Mouse (Mus musculus) layer of hippocampus, adult 9-11 months (tissue): ENCODE results near the gene Foxe1.

Source experiments
- DNase-seq: peaks from one replicate; pipeline ENCODE4 v3.0.0; 2022

Gene Foxe1

DNA sequence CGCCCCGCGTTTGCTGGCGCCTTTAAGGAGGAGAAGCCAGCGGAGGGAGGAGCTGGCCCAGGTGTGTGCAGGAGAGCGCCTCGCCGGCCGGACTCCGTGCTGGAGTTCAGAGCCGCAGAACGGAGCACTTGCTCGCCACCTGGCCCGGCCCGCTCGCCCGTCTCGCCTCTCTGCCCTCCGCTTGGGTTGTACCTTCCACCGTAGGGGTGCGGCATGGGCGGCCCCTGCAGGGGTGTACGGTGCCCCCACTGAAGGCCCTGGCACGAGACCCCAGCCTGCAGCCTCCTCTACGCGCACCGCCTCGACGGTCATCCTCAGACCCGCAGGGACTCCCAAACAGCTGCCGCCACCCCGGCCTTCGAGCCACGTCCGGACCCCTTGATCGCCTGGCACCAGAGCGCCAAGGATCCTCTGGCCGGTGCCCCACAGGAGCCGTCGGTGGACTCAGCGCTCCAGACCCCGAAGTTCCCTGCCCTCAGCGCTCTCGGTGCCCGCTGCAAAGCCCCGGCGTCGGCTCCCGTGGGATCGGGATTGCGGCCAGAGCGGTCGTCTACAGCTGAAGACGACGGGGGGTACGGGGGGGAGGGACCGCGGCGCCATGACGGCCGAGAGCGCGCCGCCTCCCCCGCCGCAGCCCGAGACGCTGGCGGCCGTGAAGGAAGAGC lies at the start of gene Foxe1:
TSS of gene Foxe1 (plus strand) at position 14 of the 665 bp plus-strand sequence.
- DNase-seq: no peak

- peak; percentile 21 for DNase-seq
Measured at GRCm38 (mm10) chr4:46304071-46304470, 39.3 kb upstream of the Foxe1 start.

DNA sequence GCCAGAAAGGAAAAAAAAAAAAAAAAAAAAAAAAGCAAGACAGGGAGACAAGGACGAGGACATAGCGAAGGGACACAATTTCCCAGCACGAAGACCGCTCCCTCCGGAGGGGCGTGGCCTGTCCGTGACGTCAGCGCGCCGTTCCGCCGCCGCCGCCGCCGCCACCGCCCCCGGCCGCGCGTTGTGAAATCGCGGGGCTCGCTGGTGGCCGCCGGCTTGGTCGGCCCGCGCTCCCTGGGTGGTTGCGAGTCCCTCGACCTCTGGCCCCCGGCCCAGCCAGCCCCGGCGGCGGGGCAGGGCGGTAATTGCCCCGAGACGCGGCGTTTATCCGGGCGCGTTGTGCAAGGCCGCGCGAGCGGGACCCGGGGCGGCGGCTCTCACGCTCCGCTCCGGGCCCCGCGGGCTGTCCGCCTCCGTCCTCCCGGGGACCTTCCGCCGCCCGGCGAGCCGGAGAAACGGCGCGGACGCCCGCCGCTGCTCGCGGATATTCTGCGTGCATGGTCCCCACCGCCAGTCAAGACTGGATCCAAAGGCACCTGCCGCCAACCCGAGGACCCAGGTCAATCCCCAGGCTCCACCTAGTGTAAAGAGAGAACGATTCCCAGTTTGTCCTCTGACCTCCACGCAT lies 38.5 kb upstream of the Foxe1 start:
- DNase-seq: peak; percentile 81

DNA sequence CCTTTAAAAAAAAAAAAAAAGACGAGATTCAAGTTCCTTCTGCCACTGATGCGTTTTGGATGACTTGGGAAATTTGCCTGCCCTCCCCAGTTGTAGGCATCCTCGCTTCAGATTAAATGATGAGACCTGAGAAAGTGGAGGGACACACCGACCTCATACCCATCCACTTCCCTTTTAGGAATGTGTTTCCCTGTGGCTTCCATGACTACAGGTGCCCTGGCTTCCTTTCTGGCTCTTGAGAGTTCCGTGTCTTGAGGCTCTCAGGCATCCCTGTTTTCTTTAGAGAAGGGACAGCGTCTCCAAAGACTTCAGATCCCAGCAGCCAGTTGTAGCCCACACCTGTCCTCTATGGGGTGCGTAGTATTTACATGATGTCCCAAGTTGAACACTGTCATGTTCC lies 38.0 kb upstream of the Foxe1 start:
- no peak for DNase-seq

- DNase-seq: peak; percentile 54
Measured at GRCm38 (mm10) chr4:46307341-46307740, 36.1 kb upstream of the Foxe1 start.

DNA sequence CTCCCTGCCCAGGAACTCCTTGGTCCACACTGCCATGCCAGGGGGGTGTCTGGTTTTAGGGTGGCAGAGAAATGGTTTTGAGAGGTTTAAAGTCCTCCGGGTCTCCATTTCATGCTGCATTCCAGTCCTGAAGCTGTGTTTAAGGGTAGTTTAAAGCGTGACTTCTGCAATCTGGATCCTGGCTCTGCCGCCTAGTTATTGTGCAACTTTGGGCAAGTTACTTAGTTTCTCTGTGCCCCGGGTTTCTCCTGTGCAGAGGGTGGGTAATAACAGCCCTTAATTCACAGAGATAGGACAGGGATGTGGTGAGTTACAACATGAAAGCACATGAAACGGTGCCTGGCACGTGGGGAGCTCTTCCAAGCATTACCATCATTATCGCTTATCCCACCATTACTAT lies 35.5 kb upstream of the Foxe1 start:
- DNase-seq: no peak

- DNase-seq: no peak
Measured at GRCm38 (mm10) chr4:46311631-46312030, 31.8 kb upstream of the Foxe1 start.

- DNase-seq: no peak
Measured at GRCm38 (mm10) chr4:46321730-46322389, 21.5 kb upstream of the Foxe1 start.

GRCm38 (mm10) chr4:46322715-46323114 lies 20.7 kb upstream of the Foxe1 start:
- no peak for DNase-seq

- no peak for DNase-seq
Measured at GRCm38 (mm10) chr4:46328906-46329305, 14.5 kb upstream of the Foxe1 start.

DNA sequence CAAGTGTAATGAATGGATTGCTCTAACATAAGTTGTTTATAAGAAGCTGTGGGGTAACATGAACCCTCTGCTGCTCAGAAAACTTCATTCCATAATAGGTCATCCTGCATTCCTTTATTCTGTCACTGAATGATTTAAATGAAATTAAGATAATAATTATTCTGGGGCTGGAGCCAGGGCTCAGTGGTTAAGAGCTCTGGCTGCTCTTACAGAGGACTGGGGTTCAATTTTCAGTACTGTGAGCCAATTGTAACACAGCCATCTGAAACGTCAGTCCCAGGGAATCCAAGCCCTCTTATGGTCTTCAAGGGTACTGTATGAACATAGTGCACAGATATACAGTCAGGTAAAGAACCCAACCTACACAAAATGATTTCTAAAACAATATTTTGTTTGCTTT lies 7.6 kb upstream of the Foxe1 start:
- no peak for DNase-seq

DNA sequence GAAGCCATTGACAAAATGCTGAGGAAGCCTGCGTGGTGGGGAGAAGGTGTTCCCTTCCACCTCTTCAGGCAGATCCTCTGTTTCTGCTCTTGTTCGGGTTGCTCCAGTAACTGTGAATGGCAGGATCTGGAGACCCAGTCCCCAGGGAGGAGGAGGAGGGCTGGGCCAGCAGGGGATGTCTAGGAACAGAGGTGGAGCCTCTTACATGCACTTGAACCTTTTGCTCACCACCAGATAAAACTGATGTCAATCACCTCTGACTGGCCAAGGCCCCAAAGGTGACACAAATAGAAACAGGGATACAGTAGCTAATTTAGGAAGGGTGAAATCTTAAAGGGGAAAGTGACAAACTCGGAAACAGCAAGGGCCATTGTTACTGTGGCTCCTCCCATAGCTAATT lies 5.4 kb upstream of the Foxe1 start:
- no peak for DNase-seq

DNA sequence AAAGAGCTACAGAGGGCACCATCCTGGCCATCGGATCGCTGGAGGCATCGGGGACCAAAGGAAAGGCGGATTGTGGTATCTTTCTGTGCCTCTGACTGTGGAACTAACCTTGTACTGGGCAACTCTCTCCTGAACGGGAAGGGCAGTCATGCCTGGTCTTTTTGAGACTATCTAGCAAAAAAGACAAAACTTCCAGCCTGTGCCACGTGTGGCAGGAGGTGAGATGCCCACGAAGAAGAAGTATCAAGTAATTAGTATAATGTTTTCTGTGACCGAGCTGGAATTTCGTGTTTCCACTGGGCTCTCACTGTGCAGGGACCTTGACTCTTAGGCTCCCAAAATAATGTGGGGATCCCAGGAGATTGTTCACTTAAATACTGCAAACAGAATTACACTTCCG lies 4.4 kb upstream of the Foxe1 start:
- DNase-seq: no peak

DNA sequence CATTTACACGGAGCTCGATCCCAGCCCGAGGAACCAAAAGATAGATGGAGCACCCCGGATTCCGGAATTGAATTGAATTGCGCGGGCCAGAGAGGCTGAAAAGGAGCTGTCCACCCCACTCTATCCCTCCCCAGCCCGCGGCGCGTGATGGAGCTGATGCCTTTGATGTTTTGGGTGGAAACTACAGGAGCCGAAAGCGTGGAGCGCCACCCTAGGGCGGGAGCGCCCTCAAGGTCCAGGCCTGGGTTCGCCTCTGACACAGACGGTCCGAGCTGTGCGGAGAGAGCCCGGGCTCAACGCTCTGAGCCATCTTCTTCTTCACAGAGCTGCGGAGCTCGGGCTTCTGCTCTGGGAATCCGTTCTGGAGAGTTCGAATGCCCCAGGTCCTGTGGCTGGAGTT lies 3.8 kb upstream of the Foxe1 start:
- no peak for DNase-seq

GRCm38 (mm10) chr4:46341831-46342680 lies 1.4 kb upstream of the Foxe1 start:
- no peak for DNase-seq

DNA sequence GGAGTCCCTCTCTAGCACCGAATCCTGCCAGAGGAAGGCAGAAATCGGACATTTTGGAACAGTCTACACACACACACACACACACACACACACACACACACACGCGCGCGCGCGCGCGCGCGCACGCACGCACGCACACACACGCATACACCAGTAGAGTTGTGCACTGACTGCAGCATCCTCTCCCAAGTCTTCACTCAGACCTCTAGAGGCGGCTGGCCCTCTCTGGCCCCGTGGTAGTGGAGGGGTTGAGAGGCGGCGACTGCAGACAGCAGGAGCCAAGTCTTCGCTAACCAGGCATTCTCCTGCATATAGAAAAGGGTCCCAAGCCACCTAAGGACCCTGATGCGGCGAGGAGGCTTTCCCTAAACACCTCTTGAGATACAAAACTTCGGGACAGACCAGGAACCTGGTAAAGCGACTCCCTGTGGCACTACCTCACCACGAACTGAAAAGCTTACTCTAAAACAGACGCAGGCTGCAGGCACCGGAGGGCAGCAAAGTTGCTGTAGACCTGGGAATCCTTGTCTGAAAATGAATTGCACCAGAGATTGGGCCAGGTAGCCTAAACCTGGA lies 610 bp upstream of the Foxe1 start:
- no peak for DNase-seq

GRCm38 (mm10) chr4:46344288-46344687 lies 879 bp downstream of the Foxe1 start:
- no peak for DNase-seq

DNA sequence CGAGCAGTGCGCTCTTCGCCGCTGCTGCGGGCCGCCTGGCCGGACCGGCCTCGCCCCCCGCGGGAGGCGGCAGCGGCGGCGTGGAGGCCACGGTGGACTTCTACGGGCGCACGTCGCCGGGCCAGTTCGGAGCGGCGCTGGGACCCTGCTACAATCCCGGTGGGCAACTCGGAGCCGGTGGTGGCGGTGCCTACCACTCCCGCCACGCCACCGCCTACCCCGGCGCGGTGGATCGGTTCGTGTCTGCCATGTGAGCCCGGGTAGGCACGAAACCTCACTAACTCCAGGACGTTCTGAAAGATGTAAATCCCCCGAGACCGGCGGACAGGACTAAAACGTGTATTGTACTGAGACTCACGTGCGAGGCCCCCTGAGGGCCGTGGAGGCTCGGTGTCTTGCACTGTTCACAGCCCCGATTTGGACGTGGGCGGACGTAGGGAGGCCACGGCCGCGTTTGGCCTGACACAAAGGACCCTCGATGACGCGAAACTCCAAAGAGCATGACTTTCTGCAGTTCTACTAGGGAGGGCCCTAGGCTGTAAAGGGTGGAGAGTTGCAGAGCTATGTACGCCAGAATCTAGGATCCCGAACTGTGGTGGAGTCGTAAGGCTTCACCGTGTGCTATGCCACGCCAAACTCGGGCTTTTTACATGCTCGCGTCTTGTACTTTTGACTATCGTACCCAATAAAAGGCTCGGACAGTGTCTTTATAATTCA lies 1.8 kb downstream of the Foxe1 start:
- DNase-seq: no peak

- no peak for DNase-seq
Measured at GRCm38 (mm10) chr4:46345773-46346100, 2.3 kb downstream of the Foxe1 start.

DNA sequence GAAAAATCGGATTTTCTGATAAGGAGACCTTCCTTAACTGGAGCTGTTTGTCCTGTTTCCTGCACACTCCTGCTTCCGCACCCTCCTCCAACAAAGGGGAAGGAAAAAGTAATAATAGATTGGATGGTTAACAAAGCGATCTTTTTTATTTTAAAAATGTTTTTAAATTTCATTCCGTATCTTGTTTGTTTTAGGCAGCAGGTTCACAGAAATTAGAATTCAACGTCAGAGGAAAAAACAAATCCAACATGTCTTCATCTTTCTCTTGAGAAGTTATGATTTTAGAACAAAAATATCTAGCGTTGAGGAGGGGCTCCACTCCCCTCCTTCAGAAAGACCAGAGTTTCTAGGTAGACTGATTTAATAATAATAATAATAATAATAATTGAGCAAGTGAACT lies 2.8 kb downstream of the Foxe1 start:
- no peak for DNase-seq

DNA sequence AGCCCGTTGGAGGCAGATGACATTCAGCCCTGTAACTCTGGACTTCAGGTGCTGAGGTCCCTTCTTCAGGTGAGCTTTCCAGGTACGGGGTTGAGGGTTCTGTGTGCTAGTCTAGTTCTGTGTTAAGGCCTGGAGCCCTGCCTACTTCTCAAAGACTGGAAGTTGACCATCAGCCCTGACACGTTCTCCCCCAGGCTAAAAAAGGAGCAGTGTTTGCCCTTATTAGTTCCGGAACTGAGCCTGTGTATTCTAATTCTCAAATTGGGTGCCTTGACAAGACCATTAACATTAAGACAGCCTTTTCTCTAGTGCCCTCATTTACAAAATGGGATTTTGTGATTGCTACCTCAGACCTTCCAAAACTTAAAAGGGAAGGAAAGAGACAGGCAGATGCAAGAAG lies 3.7 kb downstream of the Foxe1 start:
- no peak for DNase-seq
